Comparison of ENCODE assay signal across 9 mouse cellular contexts in the genomic region with DNA sequence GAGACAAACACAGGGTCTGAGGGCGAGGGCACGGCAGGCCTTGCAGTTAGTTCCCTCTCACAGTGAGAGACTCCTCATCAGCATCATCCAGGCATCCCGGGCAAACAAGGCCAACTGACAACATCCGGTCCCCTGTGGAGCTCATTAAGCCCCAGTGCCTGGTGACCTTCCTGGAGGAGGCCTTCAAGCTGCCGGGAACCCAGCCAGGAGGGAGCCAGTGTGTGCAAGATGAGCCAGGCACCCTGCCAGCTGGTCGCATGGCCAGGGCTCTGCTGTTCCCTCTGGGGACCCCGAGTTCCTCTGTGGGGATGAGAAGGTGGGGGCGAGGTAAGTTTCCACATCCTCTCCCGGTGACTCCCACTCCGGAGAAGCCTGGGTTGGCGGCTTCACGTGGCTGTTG. TPM values are rescaled to one million over a fixed set of nuclear protein-coding genes. Genes with fewer than 3 reads are reported as not detected.
DNase-seq lines count a peak whose midpoint lies in the region; ATAC-seq and TF ChIP-seq lines count a peak whose summit lies in the region.
"Had no signal": no experiment of that assay in that cellular context is flagged by ENCODE, and none has a peak within 500 bp of the region (broad histone marks: within the 10 kb centered on the region; RNA-seq: fewer than 3 reads in every experiment).

No protein-coding gene starts in this region.

- H3K27me3 ChIP-seq in midbrain, embryonic 10.5 days (ENCODE audit: low read depth, poor library complexity, severe bottlenecking), result peaks cover 8% of the 10 kb centered on the region; the same call in 1 of the 2 replicates
- H3K27me3 ChIP-seq in midbrain, embryonic 16.5 days (ENCODE audit: control insufficient read depth, insufficient read depth, low read depth, low read length), result no peaks in the 10 kb centered on the region
- H3K27me3 ChIP-seq in forebrain, embryonic 14.5 days (replicated peaks; ENCODE audit: control insufficient read depth, insufficient read depth, low read length), result no peaks in the 10 kb centered on the region
- H3K27me3 ChIP-seq in hindbrain, postnatal 0 days (ENCODE audit: insufficient read depth, low read length), result no peaks in the 10 kb centered on the region
- no peaks in the 10 kb centered on the region for H3K27me3 ChIP-seq in stomach, postnatal 0 days (ENCODE audit: control insufficient read depth, insufficient read depth, low read length)

- H3K36me3 ChIP-seq in midbrain, embryonic 10.5 days, result peaks cover 15% of the 10 kb centered on the region
- no peaks in the 10 kb centered on the region for H3K36me3 ChIP-seq in midbrain, embryonic 16.5 days (ENCODE audit: control insufficient read depth, insufficient read depth, low read length)
- H3K36me3 ChIP-seq in forebrain, embryonic 14.5 days (ENCODE audit: control insufficient read depth, insufficient read depth, low read length), result peaks cover 8% of the 10 kb centered on the region
- H3K36me3 ChIP-seq in hindbrain, postnatal 0 days (ENCODE audit: insufficient read depth, low read length), result peaks cover 9% of the 10 kb centered on the region; the same call in 1 of the 2 replicates
- H3K36me3 ChIP-seq in stomach, postnatal 0 days (ENCODE audit: control insufficient read depth, insufficient read depth, low read length), result no peaks in the 10 kb centered on the region
- H3K36me3 ChIP-seq: heart, embryonic 15.5 days had no signal

- no peak overlapping the region for H3K4me3 ChIP-seq in midbrain, embryonic 10.5 days
- no peak overlapping the region for H3K4me3 ChIP-seq in midbrain, embryonic 16.5 days (ENCODE audit: low read depth, low read length)
- H3K4me3 ChIP-seq in forebrain, embryonic 14.5 days (ENCODE audit: low read depth, low read length), result no peak overlapping the region
- no peak overlapping the region for H3K4me3 ChIP-seq in hindbrain, postnatal 0 days (ENCODE audit: low read length)
- no peak overlapping the region for H3K4me3 ChIP-seq in stomach, postnatal 0 days (ENCODE audit: low read depth, low read length)
- H3K4me3 ChIP-seq: heart, embryonic 15.5 days had no signal

- DNase-seq in midbrain, embryonic 10.5 days (ENCODE audit: low spot score), result no peak
- DNase-seq in adrenal gland, adult 8-10 months, result peak; percentile 94
- DNase-seq in forebrain, embryonic 14.5 days (ENCODE audit: low spot score), result peak; percentile 80
- peak; percentile 77 for DNase-seq in hindbrain, postnatal 0 days (ENCODE audit: low spot score)
- DNase-seq in stomach, postnatal 0 days (ENCODE audit: low spot score), result peak; percentile 34
- DNase-seq in thymus, postnatal 0 days (ENCODE audit: low spot score), result no peak
- DNase-seq in layer of hippocampus, postnatal 36 days, result no peak

- ATAC-seq in midbrain, embryonic 16.5 days, result no peak
- peak; percentile 52 for ATAC-seq in forebrain, embryonic 14.5 days
- no peak for ATAC-seq in hindbrain, postnatal 0 days
- no peak for ATAC-seq in stomach, postnatal 0 days (ENCODE audit: low FRiP score, low TSS enrichment)

- WGBS in midbrain, embryonic 10.5 days, result 20% methylated on average over 12 of the region's 12 CpGs
- 17% methylated on average over 12 of the region's 12 CpGs for WGBS in midbrain, embryonic 16.5 days
- 12% methylated on average over 12 of the region's 12 CpGs for WGBS in forebrain, embryonic 14.5 days
- WGBS in hindbrain, postnatal 0 days, result 16% methylated on average over 12 of the region's 12 CpGs
- 34% methylated on average over 12 of the region's 12 CpGs for WGBS in stomach, postnatal 0 days

- TF ChIP-seq CTCF in hindbrain, postnatal 0 days (IDR thresholded peaks at IDR 0.05; ENCODE audit: low read depth), result no peak
- TF ChIP-seq CTCF in stomach, postnatal 0 days (IDR thresholded peaks at IDR 0.05; ENCODE audit: low read depth), result no peak

- H3K9me3 ChIP-seq in midbrain, embryonic 10.5 days (replicated peaks), result no peaks in the 10 kb centered on the region
- no peaks in the 10 kb centered on the region for H3K9me3 ChIP-seq in midbrain, embryonic 16.5 days (replicated peaks; ENCODE audit: control insufficient read depth, low read length, poor library complexity, severe bottlenecking)
- no peaks in the 10 kb centered on the region for H3K9me3 ChIP-seq in forebrain, embryonic 14.5 days (replicated peaks; ENCODE audit: control insufficient read depth, low read length)
- no peaks in the 10 kb centered on the region for H3K9me3 ChIP-seq in hindbrain, postnatal 0 days (ENCODE audit: low read length)
- H3K9me3 ChIP-seq in stomach, postnatal 0 days (ENCODE audit: control insufficient read depth, low read length), result no peaks in the 10 kb centered on the region
- H3K9me3 ChIP-seq: heart, embryonic 15.5 days had no signal

- H3K9ac ChIP-seq in midbrain, embryonic 16.5 days (ENCODE audit: low read depth, low read length), result no peak overlapping the region
- no peak overlapping the region for H3K9ac ChIP-seq in forebrain, embryonic 14.5 days (ENCODE audit: low read length)
- no peak overlapping the region for H3K9ac ChIP-seq in hindbrain, postnatal 0 days (replicated peaks; ENCODE audit: low read length)
- H3K9ac ChIP-seq in stomach, postnatal 0 days (ENCODE audit: low read length), result no peak overlapping the region
- H3K9ac ChIP-seq: heart, embryonic 15.5 days had no signal

- no peak overlapping the region for H3K4me2 ChIP-seq in midbrain, embryonic 16.5 days (ENCODE audit: low read length)
- H3K4me2 ChIP-seq in forebrain, embryonic 14.5 days (ENCODE audit: low read length), result no peak overlapping the region
- H3K4me2 ChIP-seq in hindbrain, postnatal 0 days (ENCODE audit: low read depth, low read length), result no peak overlapping the region
- no peak overlapping the region for H3K4me2 ChIP-seq in stomach, postnatal 0 days (replicated peaks; ENCODE audit: low read depth)
- H3K4me2 ChIP-seq: heart, embryonic 15.5 days had no signal

- 0 out of 2 replicates have a peak overlapping the region, but pooled peaks have one; percentile 33 for H3K27ac ChIP-seq in midbrain, embryonic 10.5 days (replicated peaks)
- no peak overlapping the region for H3K27ac ChIP-seq in midbrain, embryonic 16.5 days (ENCODE audit: low read length)
- H3K27ac ChIP-seq in forebrain, embryonic 14.5 days (ENCODE audit: low read depth, low read length), result no peak overlapping the region
- H3K27ac ChIP-seq in hindbrain, postnatal 0 days, result no peak overlapping the region
- no peak overlapping the region for H3K27ac ChIP-seq in stomach, postnatal 0 days (replicated peaks)
- H3K27ac ChIP-seq: heart, embryonic 15.5 days had no signal

- H3K4me1 ChIP-seq in midbrain, embryonic 10.5 days, result peaks cover 8% of the 10 kb centered on the region
- H3K4me1 ChIP-seq in midbrain, embryonic 16.5 days (ENCODE audit: control insufficient read depth, insufficient read depth, low read length), result no peaks in the 10 kb centered on the region; the same call in 1 of the 2 replicates
- peaks cover 9% of the 10 kb centered on the region; the same call in 1 of the 2 replicates for H3K4me1 ChIP-seq in forebrain, embryonic 14.5 days (ENCODE audit: control insufficient read depth, insufficient read depth, low read length)
- peaks cover 3% of the 10 kb centered on the region; the same call in 1 of the 2 replicates for H3K4me1 ChIP-seq in hindbrain, postnatal 0 days (ENCODE audit: insufficient read depth, low read length)
- no peaks in the 10 kb centered on the region for H3K4me1 ChIP-seq in stomach, postnatal 0 days (replicated peaks; ENCODE audit: control insufficient read depth, insufficient read depth)

- no peak for TF ChIP-seq EP300 in stomach, postnatal 0 days (optimal IDR thresholded peaks at IDR 0.05)

RNA-seq across cellular contexts. Expression of a gene that starts 12.5 kb away (rescaled TPM):
- 0.82 and 0.90 TPM in 2 replicates for polyA plus RNA-seq in midbrain, embryonic 10.5 days (2016; fragmentation: Nextera tagmentation; extraction: Ambion mirVana)
- polyA plus RNA-seq in midbrain, embryonic 16.5 days (2015; fragmentation: Nextera tagmentation; extraction: Ambion mirVana), result 6.8 and 23.7 TPM in 2 replicates
- total RNA-seq in adrenal gland, adult 8-10 months (2022), result 100 to 1,000 TPM; 229 to 287 (median 252) TPM
- 8.0 and 10.0 TPM in 2 replicates for polyA plus RNA-seq in forebrain, embryonic 14.5 days (2014; fragmentation: Nextera tagmentation; extraction: Ambion mirVana)
- 1.4 and 3.8 TPM in 2 replicates for total RNA-seq in hindbrain, postnatal 0 days (2014; rRNA removed)
- 6.9 and 7.5 TPM in 2 replicates for polyA plus RNA-seq in hindbrain, postnatal 0 days (2015; fragmentation: Nextera tagmentation; extraction: Ambion mirVana)
- 112 and 116 TPM in 2 replicates for polyA plus RNA-seq in stomach, postnatal 0 days (2015; fragmentation: Nextera tagmentation; extraction: Ambion mirVana)
- 13.7 and 15.8 TPM in 2 replicates for polyA plus RNA-seq in thymus, postnatal 0 days (2015; fragmentation: Nextera tagmentation; extraction: Ambion mirVana)
- 10 to 100 TPM; 92.5 to 93.1 TPM for total RNA-seq in layer of hippocampus, postnatal 36 days (2021)

RNA-seq across cellular contexts. Expression of a gene that starts 38.5 kb away (rescaled TPM):
- polyA plus RNA-seq in midbrain, embryonic 10.5 days (2016; fragmentation: Nextera tagmentation; extraction: Ambion mirVana), result 105 and 118 TPM in 2 replicates
- 173 and 181 TPM in 2 replicates for polyA plus RNA-seq in midbrain, embryonic 16.5 days (2015; fragmentation: Nextera tagmentation; extraction: Ambion mirVana)
- total RNA-seq in adrenal gland, adult 8-10 months (2022), result 100 to 1,000 TPM in 1 of 4 experiments, 10 to 100 TPM in 3; 63.9 to 114 (median 85.5) TPM
- 109 and 147 TPM in 2 replicates for polyA plus RNA-seq in forebrain, embryonic 14.5 days (2014; fragmentation: Nextera tagmentation; extraction: Ambion mirVana)
- 194 and 198 TPM in 2 replicates for total RNA-seq in hindbrain, postnatal 0 days (2014; rRNA removed)
- polyA plus RNA-seq in hindbrain, postnatal 0 days (2015; fragmentation: Nextera tagmentation; extraction: Ambion mirVana), result 126 and 134 TPM in 2 replicates
- polyA plus RNA-seq in stomach, postnatal 0 days (2015; fragmentation: Nextera tagmentation; extraction: Ambion mirVana), result 19.2 and 20.7 TPM in 2 replicates
- polyA plus RNA-seq in thymus, postnatal 0 days (2015; fragmentation: Nextera tagmentation; extraction: Ambion mirVana), result 28.1 and 28.2 TPM in 2 replicates
- total RNA-seq in layer of hippocampus, postnatal 36 days (2021), result 100 to 1,000 TPM; 145 to 152 TPM

Comparison
In these comparisons a context has a peak if more than half of its experiments do, and no peak if none do; other contexts are left out.
1. DNase-seq: peak in adrenal gland, adult 8-10 months (single experiment), forebrain, embryonic 14.5 days (single experiment), hindbrain, postnatal 0 days (single experiment) and stomach, postnatal 0 days (single experiment); none in midbrain, embryonic 10.5 days (single experiment), thymus, postnatal 0 days (single experiment) and layer of hippocampus, postnatal 36 days (0 of 2).